Mouse (Mus musculus) heart, postnatal 0 days (tissue): ENCODE measurements around the gene Jpt1.

Experiments used
- CTCF ChIP-seq: IDR thresholded peaks from 2 replicates; pipeline ENCODE4 v1.5.1; 2016; ENCODE audit warnings: antibody characterized with exemption, control low read depth, low read depth
- EP300 ChIP-seq: IDR thresholded peaks from 2 replicates; pipeline ENCODE4 v1.6.1; 2016; ENCODE audit warnings: antibody characterized with exemption, low read depth

DNA sequence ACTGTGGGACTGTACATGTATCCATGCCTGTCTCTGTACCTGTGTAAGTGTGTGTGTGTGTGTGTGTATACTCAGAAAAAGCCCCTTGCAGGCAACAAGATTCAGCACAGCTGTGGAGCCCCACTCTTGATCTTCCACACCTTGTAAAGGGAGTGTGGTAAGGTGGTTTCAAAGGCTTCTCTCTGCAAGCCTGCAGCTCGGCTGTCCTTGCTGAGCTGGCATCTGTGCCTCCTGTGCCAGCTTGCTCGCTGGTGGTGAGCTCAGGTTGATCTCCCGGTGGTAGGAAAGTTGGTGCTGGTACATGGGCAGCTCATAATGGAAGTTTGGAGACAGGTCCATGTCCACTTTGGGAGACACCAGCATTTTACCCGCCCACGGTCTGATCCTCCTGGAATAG lies 52.3 kb downstream of the Jpt1 start:
- TF ChIP-seq CTCF (no peak), EP300 (no peak)
